Mouse (Mus musculus) liver, embryonic 11.5 days (tissue): ENCODE data around the gene Cfap221. TPM values are rescaled to one million over a fixed set of nuclear protein-coding genes. Genes with fewer than 3 reads are reported as not detected.

Experiments
- ATAC-seq: fragments of 200-750 bp; cut with Nextera tagmentation; replicated peaks from 2 replicates; pipeline ENCODE4 v1.8.0; 2017; ENCODE audit warnings: moderate number of reproducible peaks, mild to moderate bottlenecking, moderate TSS enrichment, moderate library complexity; ENCODE audit not compliant: low FRiP score
- DNase-seq: peaks from one replicate; pipeline ENCODE4 v3.0.0-alpha.2; 2017; ENCODE audit warnings: low spot score
- H3K27ac ChIP-seq: fragments of 300-500 bp; sonication (generic); 2 replicates; pipeline ENCODE4 v1.5.1; 2014; ENCODE audit warnings: mild to moderate bottlenecking, low read depth, low read length, control low read depth
- H3K27me3 ChIP-seq: fragments of 300-500 bp; sonication (generic); replicated peaks from 2 replicates; pipeline ENCODE4 v1.6.1; 2014; ENCODE audit warnings: low read length, mixed read lengths; ENCODE audit not compliant: control insufficient read depth, insufficient read depth
- H3K36me3 ChIP-seq: fragments of 300-500 bp; sonication (generic); 2 replicates; pipeline ENCODE4 v1.6.1; 2014; ENCODE audit warnings: mild to moderate bottlenecking, low read length, moderate library complexity, mixed read lengths; ENCODE audit not compliant: control insufficient read depth, insufficient read depth
- H3K4me1 ChIP-seq: fragments of 300-500 bp; sonication (generic); replicated peaks from 2 replicates; pipeline ENCODE4 v1.6.1; 2014; ENCODE audit warnings: low read length, mixed read lengths; ENCODE audit not compliant: control insufficient read depth, insufficient read depth
- H3K4me2 ChIP-seq: fragments of 300-500 bp; sonication (generic); 2 replicates; pipeline ENCODE4 v1.6.1; 2014; ENCODE audit warnings: mild to moderate bottlenecking, control low read depth, moderate library complexity
- H3K4me3 ChIP-seq: fragments of 300-500 bp; sonication (generic); 2 replicates; pipeline ENCODE4 v1.5.1; 2014; ENCODE audit warnings: low read depth, low read length, control low read depth
- H3K9ac ChIP-seq: fragments of 300-500 bp; sonication (generic); 2 replicates; pipeline ENCODE4 v1.6.1; 2014; ENCODE audit warnings: low read depth, low read length, control low read depth
- H3K9me3 ChIP-seq: fragments of 300-500 bp; sonication (generic); 2 replicates; pipeline ENCODE4 v1.6.1; 2016; ENCODE audit warnings: low read length, inconsistent platforms, mixed read lengths; ENCODE audit not compliant: control insufficient read depth
- WGBS: fragments of 180-500 bp; shearing (Covaris S2); extraction: QIAGEN DNeasy Blood & Tissue Kit; methylation state at CpG from one replicate; pipeline ENCODE4 v1.1.7; 2014; 5-methylcytosine and 5-hydroxymethylcytosine counted together
- polyA plus RNA-seq: library from polyadenylated mRNA; unstranded; fragments of >200 nt; fragmentation: Nextera tagmentation; extraction: Ambion mirVana; gene quantifications from 2 replicates; pipeline ENCODE4 v1.2.1, GENCODE M21; 2014

Gene Cfap221
- polyA plus RNA-seq: 0.29 TPM in 1 of 2 replicates, not detected in the other

GRCm38 (mm10) chr1:119996798-119997581 is at the start of gene Cfap221:
Cfap221 (minus strand) TSS chr1:119997234.
- no peaks in the 10 kb centered on the region for H3K27me3 ChIP-seq
- no peak within 1 kb of the TSS for H3K9ac ChIP-seq
- WGBS: 4% methylated on average over 30 of the region's 30 CpGs
- no peaks in the 10 kb centered on the region for H3K4me1 ChIP-seq
- ATAC-seq: peak; percentile 85
- H3K36me3 ChIP-seq: no peaks in the 10 kb centered on the region
- DNase-seq: peak; percentile 80
- H3K27ac ChIP-seq: no peak within 1 kb of the TSS
- no peaks in the 10 kb centered on the region for H3K9me3 ChIP-seq
- H3K4me2 ChIP-seq: peak within 1 kb of the TSS; percentile 73
- H3K4me3 ChIP-seq: peak within 1 kb of the TSS; percentile 50

GRCm38 (mm10) chr1:120044584-120044983 is 47.5 kb upstream of the Cfap221 start:
- no peak overlapping the region for H3K9ac ChIP-seq
- WGBS: 79% methylated on average over 16 of the region's 16 CpGs
- H3K4me1 ChIP-seq: no peaks in the 10 kb centered on the region
- no peaks in the 10 kb centered on the region for H3K9me3 ChIP-seq
- H3K4me2 ChIP-seq: no peak overlapping the region
- no peak for ATAC-seq
- H3K4me3 ChIP-seq: no peak overlapping the region
- no peak for DNase-seq
- no peaks in the 10 kb centered on the region for H3K36me3 ChIP-seq
- no peak overlapping the region for H3K27ac ChIP-seq
- no peaks in the 10 kb centered on the region for H3K27me3 ChIP-seq

DNA sequence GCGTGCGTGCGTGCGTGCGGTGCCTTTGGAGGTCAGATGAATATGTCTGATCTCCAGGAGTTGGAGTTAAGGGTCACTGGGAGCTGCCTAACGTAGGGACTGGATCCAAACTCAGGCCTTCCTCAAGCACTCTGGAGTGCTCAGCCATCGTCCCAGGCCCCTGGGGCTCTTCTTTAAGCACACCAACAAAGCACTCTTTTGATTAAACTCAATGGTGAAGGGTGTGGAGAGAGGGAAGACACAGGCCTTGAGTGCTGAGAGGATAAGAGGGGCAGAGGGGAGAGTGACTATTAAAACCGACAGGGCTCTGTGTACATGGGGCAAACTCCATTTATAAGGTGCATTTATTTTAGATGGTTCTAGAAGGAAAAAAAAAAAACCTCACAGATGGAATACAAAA is 45.4 kb upstream of the Cfap221 start:
- Histone ChIP-seq H3K36me3 (no peaks in the 10 kb centered on the region), H3K9ac (no peak overlapping the region), H3K27me3 (no peaks in the 10 kb centered on the region), H3K27ac (no peak overlapping the region), H3K4me3 (no peak overlapping the region), H3K4me1 (no peaks in the 10 kb centered on the region), H3K9me3 (no peaks in the 10 kb centered on the region), H3K4me2 (no peak overlapping the region)
- DNase-seq (no peak), ATAC-seq (no peak)
- WGBS: 84% methylated on average over 8 of the region's 8 CpGs

GRCm38 (mm10) chr1:120038594-120038993 is 41.6 kb upstream of the Cfap221 start:
- H3K9me3 ChIP-seq: no peaks in the 10 kb centered on the region
- H3K27me3 ChIP-seq: no peaks in the 10 kb centered on the region
- ATAC-seq (no peak), DNase-seq (no peak)
- WGBS: 58% methylated on average over 9 of the region's 9 CpGs
- no peak overlapping the region for H3K4me3 ChIP-seq
- H3K9ac ChIP-seq: no peak overlapping the region
- H3K4me2 ChIP-seq: no peak overlapping the region
- H3K4me1 ChIP-seq: no peaks in the 10 kb centered on the region
- H3K36me3 ChIP-seq: no peaks in the 10 kb centered on the region
- no peak overlapping the region for H3K27ac ChIP-seq

DNA sequence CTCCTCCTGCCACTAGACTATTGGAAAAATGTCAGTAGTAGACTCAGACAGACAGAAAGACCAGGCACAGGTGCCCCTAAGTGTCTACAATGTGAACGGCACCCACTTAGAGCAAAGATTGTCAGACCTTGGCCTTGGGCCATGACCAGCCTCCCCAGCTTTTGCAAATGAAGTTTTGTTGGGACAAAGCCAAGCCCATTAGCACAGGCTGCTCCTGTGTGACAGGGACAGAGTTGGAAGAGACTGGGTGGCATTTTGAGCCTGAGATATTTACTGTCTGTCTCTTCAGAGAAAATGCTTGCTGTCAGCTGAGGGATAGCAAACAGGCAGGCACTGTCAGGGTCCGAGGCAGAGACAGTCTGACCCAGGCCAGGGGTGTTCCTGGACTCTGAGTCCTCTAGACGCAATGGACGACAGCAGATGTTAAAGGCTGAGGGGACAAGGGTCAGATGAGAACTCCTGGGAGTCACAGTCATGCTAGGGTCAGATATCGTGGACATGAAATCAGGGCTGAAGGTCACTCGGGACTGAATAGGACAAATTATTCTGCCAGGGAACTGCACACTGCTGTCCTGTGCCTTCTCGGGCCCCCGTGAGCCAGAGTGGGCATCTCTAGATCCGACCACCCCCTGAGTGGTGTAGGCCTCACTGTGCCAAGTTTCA is 40.1 kb upstream of the Cfap221 start:
- Histone ChIP-seq H3K4me2 (no peak overlapping the region), H3K27me3 (no peaks in the 10 kb centered on the region), H3K27ac (no peak overlapping the region), H3K4me3 (no peak overlapping the region), H3K9ac (no peak overlapping the region), H3K9me3 (no peaks in the 10 kb centered on the region), H3K36me3 (no peaks in the 10 kb centered on the region), H3K4me1 (no peaks in the 10 kb centered on the region)
- DNase-seq (no peak), ATAC-seq (no peak)
- WGBS: 70% methylated on average over 9 of the region's 9 CpGs

GRCm38 (mm10) chr1:120035456-120036034 is 38.5 kb upstream of the Cfap221 start:
- no peaks in the 10 kb centered on the region for H3K27me3 ChIP-seq
- no peak for ATAC-seq
- 81% methylated on average over 7 of the region's 7 CpGs for WGBS
- H3K4me2 ChIP-seq: no peak overlapping the region
- H3K9ac ChIP-seq: no peak overlapping the region
- no peak for DNase-seq
- H3K27ac ChIP-seq: no peak overlapping the region
- no peaks in the 10 kb centered on the region for H3K4me1 ChIP-seq
- no peak overlapping the region for H3K4me3 ChIP-seq
- H3K36me3 ChIP-seq: no peaks in the 10 kb centered on the region
- H3K9me3 ChIP-seq: no peaks in the 10 kb centered on the region

DNA sequence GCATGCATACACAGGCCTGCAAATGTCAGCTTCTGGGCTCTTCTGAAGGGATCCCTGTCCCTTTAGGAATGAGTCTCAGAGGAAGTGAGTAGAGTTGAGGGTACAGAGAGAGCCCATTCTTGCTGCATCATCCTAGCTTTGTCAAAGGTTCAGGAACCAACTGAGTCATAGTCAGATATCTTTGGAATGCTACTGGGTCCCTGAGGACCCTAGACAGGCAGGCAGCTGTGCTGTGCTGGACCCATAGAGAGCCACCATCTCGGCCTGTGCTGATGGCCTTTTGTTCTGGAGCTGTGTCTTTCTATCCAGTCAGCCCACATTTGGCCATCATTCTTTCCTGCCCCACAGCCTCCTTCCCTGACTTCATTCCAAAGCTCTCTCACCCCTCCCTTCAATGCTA is 37.8 kb upstream of the Cfap221 start:
- no peak overlapping the region for H3K4me3 ChIP-seq
- H3K36me3 ChIP-seq: no peaks in the 10 kb centered on the region
- H3K4me1 ChIP-seq: no peaks in the 10 kb centered on the region
- H3K27ac ChIP-seq: no peak overlapping the region
- no peak overlapping the region for H3K9ac ChIP-seq
- no peak for DNase-seq
- no peaks in the 10 kb centered on the region for H3K9me3 ChIP-seq
- 72% methylated on average over 1 of the region's 1 CpGs for WGBS
- H3K4me2 ChIP-seq: no peak overlapping the region
- no peaks in the 10 kb centered on the region for H3K27me3 ChIP-seq
- no peak for ATAC-seq

DNA sequence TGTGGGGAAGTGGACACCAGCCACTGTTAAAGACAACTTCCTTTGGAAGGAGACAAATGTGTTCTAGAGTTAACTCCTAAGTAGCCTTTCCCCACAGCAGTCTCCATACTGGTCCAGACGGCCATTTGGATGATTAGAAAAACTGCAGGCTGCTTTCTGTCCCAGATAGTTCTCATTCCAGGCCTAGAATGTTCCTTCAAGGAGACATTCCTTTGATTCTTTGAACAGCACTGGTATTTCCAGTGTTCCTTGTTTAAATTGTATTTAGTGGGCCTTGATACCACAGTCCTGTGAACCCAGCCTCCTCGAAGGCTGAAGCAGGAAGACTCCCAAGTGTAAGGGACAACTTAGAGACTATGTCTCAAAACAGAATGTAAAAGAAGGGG is 36.4 kb upstream of the Cfap221 start:
- Histone ChIP-seq H3K4me2 (no peak overlapping the region), H3K36me3 (no peaks in the 10 kb centered on the region), H3K4me3 (no peak overlapping the region), H3K9ac (no peak overlapping the region), H3K9me3 (no peaks in the 10 kb centered on the region), H3K4me1 (no peaks in the 10 kb centered on the region), H3K27me3 (no peaks in the 10 kb centered on the region), H3K27ac (no peak overlapping the region)
- DNase-seq: no peak
- 79% methylated on average over 2 of the region's 2 CpGs for WGBS
- no peak for ATAC-seq
